Mouse (Mus musculus): ENCODE measurements around the gene Srrd. TPM values are rescaled to one million over a fixed set of nuclear protein-coding genes. Genes with fewer than 3 reads are reported as not detected.

Srrd gene
- polyA plus RNA-seq, 1 experiment from 2014 or later = 19.3 TPM

- Histone ChIP-seq H3K4me1 (replicated peaks; ENCODE audit: control insufficient read depth, insufficient read depth) (no peaks in the 10 kb centered on the region), H3K27ac (replicated peaks) (no peak overlapping the region), H3K9ac (ENCODE audit: low read length) (no peak overlapping the region), H3K9me3 (ENCODE audit: control insufficient read depth, low read length) (no peaks in the 10 kb centered on the region), H3K27me3 (ENCODE audit: control insufficient read depth, insufficient read depth, low read length) (no peaks in the 10 kb centered on the region), H3K4me2 (replicated peaks; ENCODE audit: low read depth) (no peak overlapping the region), H3K36me3 (ENCODE audit: control insufficient read depth, insufficient read depth, low read length) (peaks cover 25% of the 10 kb centered on the region), H3K4me3 (ENCODE audit: low read depth, low read length) (no peak overlapping the region)
- no peak for TF ChIP-seq CTCF (IDR thresholded peaks at IDR 0.05; ENCODE audit: low read depth)
- TF ChIP-seq EP300 (optimal IDR thresholded peaks at IDR 0.05) = no peak
- 90% methylated on average over 5 of the region's 5 CpGs for WGBS
- ATAC-seq (ENCODE audit: low FRiP score, low TSS enrichment) (no peak), DNase-seq (ENCODE audit: low spot score) (no peak)
Observed at GRCm38 (mm10) chr5:112305842-112306241, 37.0 kb downstream of the Srrd start.

GRCm38 (mm10) chr5:112302310-112302709 is 40.5 kb downstream of the Srrd start:
- WGBS = 72% methylated on average over 5 of the region's 5 CpGs
- DNase-seq (ENCODE audit: low spot score) (peak; percentile 74), ATAC-seq (ENCODE audit: low FRiP score, low TSS enrichment) (peak; percentile 88)
- TF ChIP-seq CTCF (IDR thresholded peaks at IDR 0.05; ENCODE audit: low read depth) = no peak
- no peak for TF ChIP-seq EP300 (optimal IDR thresholded peaks at IDR 0.05)
- no peaks in the 10 kb centered on the region for H3K27me3 ChIP-seq (ENCODE audit: control insufficient read depth, insufficient read depth, low read length)
- H3K9ac ChIP-seq (ENCODE audit: low read length) = no peak overlapping the region
- no peak overlapping the region for H3K4me3 ChIP-seq (ENCODE audit: low read depth, low read length)
- H3K4me2 ChIP-seq (replicated peaks; ENCODE audit: low read depth) = no peak overlapping the region
- H3K36me3 ChIP-seq (ENCODE audit: control insufficient read depth, insufficient read depth, low read length) = peaks cover 3% of the 10 kb centered on the region
- no peaks in the 10 kb centered on the region for H3K4me1 ChIP-seq (replicated peaks; ENCODE audit: control insufficient read depth, insufficient read depth)
- no peaks in the 10 kb centered on the region for H3K9me3 ChIP-seq (ENCODE audit: control insufficient read depth, low read length)
- no peak overlapping the region; the same call in 1 of the 2 replicates for H3K27ac ChIP-seq (replicated peaks)

- DNase-seq (ENCODE audit: low spot score) = no peak
- Histone ChIP-seq H3K27ac (replicated peaks) (no peak overlapping the region), H3K9me3 (ENCODE audit: control insufficient read depth, low read length) (no peaks in the 10 kb centered on the region), H3K36me3 (ENCODE audit: control insufficient read depth, insufficient read depth, low read length) (peaks cover 3% of the 10 kb centered on the region; the same call in 1 of the 2 replicates), H3K9ac (ENCODE audit: low read length) (no peak overlapping the region), H3K4me1 (replicated peaks; ENCODE audit: control insufficient read depth, insufficient read depth) (no peaks in the 10 kb centered on the region), H3K27me3 (ENCODE audit: control insufficient read depth, insufficient read depth, low read length) (no peaks in the 10 kb centered on the region), H3K4me2 (replicated peaks; ENCODE audit: low read depth) (no peak overlapping the region), H3K4me3 (ENCODE audit: low read depth, low read length) (no peak overlapping the region)
- ATAC-seq (ENCODE audit: low FRiP score, low TSS enrichment) = no peak
- TF ChIP-seq EP300 (optimal IDR thresholded peaks at IDR 0.05) = no peak
- peak; percentile 29; the same call in 1 of the 2 replicates for TF ChIP-seq CTCF (IDR thresholded peaks at IDR 0.05; ENCODE audit: low read depth)
- 77% methylated on average over 4 of the region's 4 CpGs for WGBS
Observed at GRCm38 (mm10) chr5:112301694-112302093, 41.1 kb downstream of the Srrd start.

- ATAC-seq (ENCODE audit: low FRiP score, low TSS enrichment) (no peak), DNase-seq (ENCODE audit: low spot score) (no peak)
- no peaks in the 10 kb centered on the region for H3K27me3 ChIP-seq (ENCODE audit: control insufficient read depth, insufficient read depth, low read length)
- no peaks in the 10 kb centered on the region for H3K9me3 ChIP-seq (ENCODE audit: control insufficient read depth, low read length)
- no peaks in the 10 kb centered on the region for H3K4me1 ChIP-seq (replicated peaks; ENCODE audit: control insufficient read depth, insufficient read depth)
- TF ChIP-seq CTCF (IDR thresholded peaks at IDR 0.05; ENCODE audit: low read depth) = no peak
- no peak for TF ChIP-seq EP300 (optimal IDR thresholded peaks at IDR 0.05)
- no peak overlapping the region for H3K4me3 ChIP-seq (ENCODE audit: low read depth, low read length)
- peaks cover 3% of the 10 kb centered on the region; the same call in 1 of the 2 replicates for H3K36me3 ChIP-seq (ENCODE audit: control insufficient read depth, insufficient read depth, low read length)
- H3K9ac ChIP-seq (ENCODE audit: low read length) = no peak overlapping the region
- no peak overlapping the region for H3K4me2 ChIP-seq (replicated peaks; ENCODE audit: low read depth)
- 78% methylated on average over 6 of the region's 6 CpGs for WGBS
- H3K27ac ChIP-seq (replicated peaks) = no peak overlapping the region
Observed at GRCm38 (mm10) chr5:112300721-112301308, 42.0 kb downstream of the Srrd start.

GRCm38 (mm10) chr5:112300112-112300511 is 42.7 kb downstream of the Srrd start:
- Histone ChIP-seq H3K9me3 (ENCODE audit: control insufficient read depth, low read length) (no peaks in the 10 kb centered on the region), H3K4me1 (replicated peaks; ENCODE audit: control insufficient read depth, insufficient read depth) (no peaks in the 10 kb centered on the region), H3K27ac (replicated peaks) (no peak overlapping the region), H3K36me3 (ENCODE audit: control insufficient read depth, insufficient read depth, low read length) (peaks cover 3% of the 10 kb centered on the region; the same call in 1 of the 2 replicates), H3K4me2 (replicated peaks; ENCODE audit: low read depth) (no peak overlapping the region), H3K27me3 (ENCODE audit: control insufficient read depth, insufficient read depth, low read length) (no peaks in the 10 kb centered on the region), H3K9ac (ENCODE audit: low read length) (no peak overlapping the region), H3K4me3 (ENCODE audit: low read depth, low read length) (no peak overlapping the region)
- TF ChIP-seq EP300 (optimal IDR thresholded peaks at IDR 0.05) (no peak), CTCF (IDR thresholded peaks at IDR 0.05; ENCODE audit: low read depth) (no peak)
- 67% methylated on average over 2 of the region's 2 CpGs for WGBS
- DNase-seq (ENCODE audit: low spot score) (no peak), ATAC-seq (ENCODE audit: low FRiP score, low TSS enrichment) (no peak)

GRCm38 (mm10) chr5:112299399-112299798 is 43.4 kb downstream of the Srrd start:
- no peak overlapping the region for H3K4me2 ChIP-seq (replicated peaks; ENCODE audit: low read depth)
- no peaks in the 10 kb centered on the region for H3K9me3 ChIP-seq (ENCODE audit: control insufficient read depth, low read length)
- H3K9ac ChIP-seq (ENCODE audit: low read length) = no peak overlapping the region
- no peak overlapping the region for H3K27ac ChIP-seq (replicated peaks)
- H3K4me1 ChIP-seq (replicated peaks; ENCODE audit: control insufficient read depth, insufficient read depth) = no peaks in the 10 kb centered on the region
- WGBS = 81% methylated on average over 4 of the region's 4 CpGs
- H3K36me3 ChIP-seq (ENCODE audit: control insufficient read depth, insufficient read depth, low read length) = peaks cover 3% of the 10 kb centered on the region; the same call in 1 of the 2 replicates
- no peaks in the 10 kb centered on the region for H3K27me3 ChIP-seq (ENCODE audit: control insufficient read depth, insufficient read depth, low read length)
- DNase-seq (ENCODE audit: low spot score) (no peak), ATAC-seq (ENCODE audit: low FRiP score, low TSS enrichment) (no peak)
- H3K4me3 ChIP-seq (ENCODE audit: low read depth, low read length) = no peak overlapping the region
- TF ChIP-seq CTCF (IDR thresholded peaks at IDR 0.05; ENCODE audit: low read depth) = no peak
- TF ChIP-seq EP300 (optimal IDR thresholded peaks at IDR 0.05) = no peak

Measured in stomach, postnatal 0 days (tissue).